Mouse (Mus musculus) 3T3-L1 (cell line): ENCODE measurements at regions not wholly inside any gene's neighbourhood (a gene's known extent, or its start where the extent isn't known, plus 50 kb on each side); places are given as distances from the start of the nearest gene placed in this dataset.

ENCODE experiments used
- DNase-seq: peaks from one replicate; pipeline ENCODE4 v3.0.0-alpha.2; 2015; ENCODE audit warnings: low read depth, low spot score

GRCm38 (mm10) chr2:179210164-179210805 is 231.9 kb upstream of the Cdh4 start:
- DNase-seq = no peak

- no peak for DNase-seq
Observed at GRCm38 (mm10) chr2:179216773-179217172, 225.5 kb upstream of the Cdh4 start.

- no peak for DNase-seq
Observed at GRCm38 (mm10) chr2:179228096-179228495, 214.1 kb upstream of the Cdh4 start.

GRCm38 (mm10) chr2:179231708-179232354 is 210.4 kb upstream of the Cdh4 start:
- no peak for DNase-seq

GRCm38 (mm10) chr2:179238166-179238565 is 204.1 kb upstream of the Cdh4 start:
- no peak for DNase-seq

GRCm38 (mm10) chr2:179260892-179261291 is 181.3 kb upstream of the Cdh4 start:
- no peak for DNase-seq

- no peak for DNase-seq
Observed at GRCm38 (mm10) chr2:179263888-179264287, 178.3 kb upstream of the Cdh4 start.

- DNase-seq = no peak
Observed at GRCm38 (mm10) chr2:179265436-179265835, 176.8 kb upstream of the Cdh4 start.

- no peak for DNase-seq
Observed at GRCm38 (mm10) chr2:179277204-179277886, 164.9 kb upstream of the Cdh4 start.

- no peak for DNase-seq
Observed at GRCm38 (mm10) chr2:179277887-179278282, 164.3 kb upstream of the Cdh4 start.

- DNase-seq = no peak
Observed at GRCm38 (mm10) chr2:179282276-179282675, 160.0 kb upstream of the Cdh4 start.

GRCm38 (mm10) chr2:179290394-179290793 is 151.8 kb upstream of the Cdh4 start:
- DNase-seq = no peak

- DNase-seq = no peak
Observed at GRCm38 (mm10) chr2:179291046-179291563, 151.1 kb upstream of the Cdh4 start.

GRCm38 (mm10) chr2:179291958-179292357 is 150.3 kb upstream of the Cdh4 start:
- no peak for DNase-seq

GRCm38 (mm10) chr2:179292566-179292965 is 149.7 kb upstream of the Cdh4 start:
- no peak for DNase-seq

- no peak for DNase-seq
Observed at GRCm38 (mm10) chr2:179293114-179293513, 149.1 kb upstream of the Cdh4 start.

GRCm38 (mm10) chr2:179297057-179297456 is 145.2 kb upstream of the Cdh4 start:
- DNase-seq = no peak

- DNase-seq = no peak
Observed at GRCm38 (mm10) chr2:179303765-179304164, 138.5 kb upstream of the Cdh4 start.

GRCm38 (mm10) chr2:179307286-179307931 is 134.8 kb upstream of the Cdh4 start:
- no peak for DNase-seq

- no peak for DNase-seq
Observed at GRCm38 (mm10) chr2:179307932-179308303, 134.3 kb upstream of the Cdh4 start.

- DNase-seq = no peak
Observed at GRCm38 (mm10) chr2:179318046-179318445, 124.2 kb upstream of the Cdh4 start.

GRCm38 (mm10) chr2:179325242-179325641 is 117.0 kb upstream of the Cdh4 start:
- DNase-seq = no peak
